Mouse (Mus musculus) urinary bladder, postnatal 14 days (tissue): ENCODE data around the gene Plxna4.

ENCODE experiments used
- DNase-seq: peaks from one replicate; pipeline ENCODE4 v3.0.0; 2021; ENCODE audit warnings: low spot score

Gene Plxna4

GRCm38 (mm10) chr6:32251674-32252073, 336.3 kb downstream of the Plxna4 start:
- no peak for DNase-seq

DNA sequence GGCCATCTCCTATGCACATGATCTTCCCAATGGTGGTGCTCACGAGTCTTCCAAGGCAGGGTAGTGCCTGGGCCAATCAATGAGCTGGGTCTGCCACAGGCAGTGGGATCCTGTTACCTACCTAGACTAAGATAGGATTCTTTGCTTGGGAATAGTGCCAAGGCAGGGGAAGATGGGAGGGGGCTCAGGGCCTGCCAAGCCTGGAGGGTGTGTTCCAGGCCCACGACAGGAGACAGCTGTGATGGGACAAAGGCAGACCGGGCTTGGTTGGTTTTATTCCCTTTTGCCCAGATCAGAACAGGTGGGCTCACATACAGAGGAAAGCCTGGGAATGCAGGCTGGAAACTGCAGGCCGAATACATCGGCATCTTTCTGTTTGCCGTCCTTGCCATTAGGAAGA, 342.0 kb downstream of the Plxna4 start:
- no peak for DNase-seq

DNA sequence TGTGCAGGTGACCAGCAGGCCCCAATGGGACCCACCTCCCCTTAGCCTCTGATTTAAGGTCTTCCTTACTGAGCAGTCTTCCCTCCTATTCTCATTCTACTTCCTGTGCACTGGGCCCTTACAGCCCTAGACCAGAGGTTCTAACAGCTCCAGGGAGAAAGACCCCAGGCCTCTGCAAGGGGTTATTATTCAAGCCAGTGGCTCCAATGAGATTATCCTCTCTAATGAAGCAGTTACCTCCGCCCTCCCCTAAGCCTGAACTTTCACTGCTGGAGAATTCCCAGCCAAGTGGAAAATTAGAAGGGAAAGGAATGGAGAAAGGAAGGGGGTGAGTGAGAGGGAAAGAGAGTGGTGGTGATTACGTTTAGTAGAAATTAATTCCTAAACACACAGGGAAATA, 345.0 kb downstream of the Plxna4 start:
- no peak for DNase-seq

DNA sequence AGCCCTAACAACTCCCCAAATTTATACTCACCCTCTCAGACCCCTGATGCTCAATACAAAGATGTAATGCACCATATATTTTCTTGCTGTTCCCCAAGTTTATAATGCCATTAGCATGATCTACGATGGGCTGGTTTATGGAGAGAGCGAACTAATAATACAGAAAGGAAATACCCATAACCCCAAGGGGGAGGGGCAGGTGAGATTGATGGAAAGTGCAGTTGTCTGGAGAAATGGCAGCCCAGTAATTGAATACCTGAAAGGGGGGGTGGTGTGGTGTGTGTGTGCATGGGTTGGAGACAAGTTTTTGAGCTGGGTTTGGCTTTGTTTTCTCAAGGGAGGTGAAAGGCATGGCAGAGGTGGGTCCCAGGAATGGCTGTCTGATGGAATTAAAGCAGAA, 356.6 kb downstream of the Plxna4 start:
- DNase-seq, result no peak

DNA sequence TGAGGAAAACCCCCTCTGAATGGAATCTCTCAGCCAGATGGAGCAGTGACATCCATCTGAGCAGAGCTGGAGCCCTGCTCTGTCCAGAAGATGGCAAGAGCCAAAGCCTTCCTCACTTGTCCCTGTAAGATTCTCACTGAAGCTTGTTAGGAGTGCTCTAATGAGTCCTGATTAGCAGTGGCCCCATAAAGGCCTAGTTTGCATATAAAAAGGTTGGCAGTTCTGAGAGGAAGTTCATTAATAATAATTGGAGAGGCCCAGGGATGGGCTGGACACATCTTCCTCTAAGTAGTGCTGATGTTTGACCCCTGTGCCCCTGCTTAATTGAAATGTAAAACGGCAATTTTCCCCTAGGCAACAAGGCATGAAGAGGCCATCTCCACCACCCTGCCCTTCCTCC, 361.4 kb downstream of the Plxna4 start:
- DNase-seq, result no peak

GRCm38 (mm10) chr6:32224007-32224703, 363.8 kb downstream of the Plxna4 start:
- no peak for DNase-seq

GRCm38 (mm10) chr6:32220765-32221164, 367.2 kb downstream of the Plxna4 start:
- no peak for DNase-seq

GRCm38 (mm10) chr6:32218544-32218943, 369.4 kb downstream of the Plxna4 start:
- no peak for DNase-seq

- no peak for DNase-seq
Measured at GRCm38 (mm10) chr6:32212439-32212838, 375.6 kb downstream of the Plxna4 start.

DNA sequence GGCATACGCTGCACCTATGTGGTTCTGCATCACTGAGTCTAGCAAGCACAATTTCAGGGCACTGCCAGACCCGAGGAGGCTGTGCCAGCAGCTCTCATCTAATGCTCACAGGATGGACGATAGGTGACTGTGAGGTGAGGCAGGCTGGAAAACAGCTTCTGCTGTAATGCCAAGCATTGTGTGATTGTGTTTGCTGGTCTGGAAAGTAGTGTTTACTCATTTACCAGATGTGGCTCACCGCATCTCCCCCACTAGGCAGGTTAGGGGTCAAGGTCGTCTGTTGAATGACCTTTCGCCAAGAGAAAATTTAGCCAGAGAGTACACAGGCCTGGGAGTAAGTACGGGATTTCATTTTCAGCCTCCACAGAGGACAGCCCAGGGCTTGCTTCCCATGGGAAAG, 377.9 kb downstream of the Plxna4 start:
- no peak for DNase-seq

DNA sequence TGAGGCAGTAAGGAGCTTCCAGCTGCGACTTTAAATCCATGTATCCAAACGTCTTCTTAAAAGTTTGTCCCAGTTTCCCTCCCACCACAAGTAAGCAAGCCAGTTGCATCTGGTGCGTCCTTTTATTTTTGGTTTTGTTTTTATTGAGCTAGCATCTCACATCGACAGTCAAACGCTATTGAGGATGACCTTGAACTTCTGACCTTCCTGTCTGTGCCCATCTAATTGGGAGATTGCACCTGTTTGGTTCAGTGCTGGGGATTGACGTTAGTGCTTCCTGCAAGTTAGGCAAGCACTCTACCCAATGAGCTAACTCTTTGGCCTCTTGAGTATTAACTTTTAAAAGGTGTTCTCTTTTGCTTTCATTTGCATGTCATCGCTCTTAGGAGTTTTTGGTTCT, 379.0 kb downstream of the Plxna4 start:
- no peak for DNase-seq

DNA sequence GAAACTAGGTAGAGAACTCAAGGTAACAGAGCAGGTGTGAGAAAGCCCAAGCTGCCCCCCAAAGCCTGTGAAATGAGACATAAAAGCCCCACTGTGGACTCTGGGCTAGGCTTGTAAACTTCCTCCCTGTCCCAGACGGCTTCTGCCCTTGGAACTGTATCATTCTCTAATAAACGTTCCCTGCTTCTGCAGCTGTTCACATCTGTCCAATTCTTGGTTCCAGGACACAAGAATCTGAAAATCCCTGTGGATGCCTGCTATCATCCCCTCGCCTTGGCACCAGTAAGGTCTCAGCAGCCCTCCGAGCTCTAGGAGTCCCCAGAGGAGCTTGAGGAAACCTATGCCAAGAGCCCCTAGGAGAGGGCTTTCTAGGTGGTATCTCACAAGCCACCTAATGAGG, 383.7 kb downstream of the Plxna4 start:
- no peak for DNase-seq

DNA sequence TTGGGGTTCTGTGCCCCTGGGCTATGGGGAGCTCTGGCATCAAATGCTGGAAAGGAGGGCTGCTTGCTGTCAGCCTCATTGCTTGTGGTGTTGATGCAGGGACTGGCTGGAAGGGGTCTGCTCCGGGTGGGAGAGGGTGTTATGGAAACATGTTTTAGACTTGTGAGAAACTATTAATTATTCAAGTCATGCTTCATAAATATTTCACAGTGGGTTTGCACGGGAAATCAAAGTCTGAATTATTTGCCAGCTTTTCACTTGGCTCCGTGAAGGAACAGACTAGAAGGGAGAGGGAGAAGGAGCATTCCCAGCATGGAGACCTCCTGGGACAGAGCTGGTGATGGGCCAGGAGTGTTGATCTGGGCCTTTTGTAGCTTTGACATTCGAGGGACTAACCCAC, 384.6 kb downstream of the Plxna4 start:
- DNase-seq, result no peak

GRCm38 (mm10) chr6:32202664-32203192, 385.3 kb downstream of the Plxna4 start:
- no peak for DNase-seq

GRCm38 (mm10) chr6:32201506-32201905, 386.5 kb downstream of the Plxna4 start:
- no peak for DNase-seq

GRCm38 (mm10) chr6:32199616-32200015, 388.4 kb downstream of the Plxna4 start:
- peak; percentile 9 for DNase-seq

DNA sequence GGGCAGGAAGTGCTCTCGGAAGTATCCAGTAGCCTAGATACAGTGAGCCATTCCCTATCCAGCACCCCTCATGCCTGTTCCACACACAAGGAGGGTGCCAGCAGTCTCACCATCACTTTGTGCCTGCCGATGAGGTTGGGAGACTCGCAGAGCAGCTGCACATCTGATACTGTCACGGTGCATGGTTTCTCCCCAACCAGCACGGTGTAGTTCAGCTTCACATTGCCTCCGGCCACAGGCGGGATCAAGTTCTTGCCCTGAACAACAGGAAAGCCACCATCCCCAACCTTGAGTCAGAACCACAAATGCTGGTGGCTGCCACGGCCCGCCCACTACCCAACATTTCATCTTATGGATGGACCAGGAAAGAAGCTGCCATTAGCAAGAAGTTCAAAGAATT, 391.1 kb downstream of the Plxna4 start:
- no peak for DNase-seq

DNA sequence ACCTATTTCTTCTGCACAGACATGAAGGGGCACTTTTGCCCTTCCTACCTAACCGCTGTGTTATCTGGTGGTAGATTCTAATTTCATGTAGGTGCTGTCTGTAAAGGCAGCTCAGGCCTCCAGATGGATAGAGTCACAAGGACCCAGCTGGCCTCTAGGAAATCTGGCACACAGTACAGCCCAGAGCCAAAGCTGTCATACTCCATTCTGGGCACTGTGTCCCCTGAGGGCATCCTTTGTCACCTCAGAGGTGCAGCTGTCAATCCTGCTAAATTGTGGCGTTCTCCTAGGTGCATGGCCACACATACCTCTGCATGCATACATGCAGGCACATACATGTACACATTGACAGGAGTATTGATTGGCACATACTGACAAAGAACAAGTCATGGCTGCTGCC, 394.9 kb downstream of the Plxna4 start:
- no peak for DNase-seq

GRCm38 (mm10) chr6:32184402-32184985, 403.5 kb downstream of the Plxna4 start:
- DNase-seq, result no peak

DNA sequence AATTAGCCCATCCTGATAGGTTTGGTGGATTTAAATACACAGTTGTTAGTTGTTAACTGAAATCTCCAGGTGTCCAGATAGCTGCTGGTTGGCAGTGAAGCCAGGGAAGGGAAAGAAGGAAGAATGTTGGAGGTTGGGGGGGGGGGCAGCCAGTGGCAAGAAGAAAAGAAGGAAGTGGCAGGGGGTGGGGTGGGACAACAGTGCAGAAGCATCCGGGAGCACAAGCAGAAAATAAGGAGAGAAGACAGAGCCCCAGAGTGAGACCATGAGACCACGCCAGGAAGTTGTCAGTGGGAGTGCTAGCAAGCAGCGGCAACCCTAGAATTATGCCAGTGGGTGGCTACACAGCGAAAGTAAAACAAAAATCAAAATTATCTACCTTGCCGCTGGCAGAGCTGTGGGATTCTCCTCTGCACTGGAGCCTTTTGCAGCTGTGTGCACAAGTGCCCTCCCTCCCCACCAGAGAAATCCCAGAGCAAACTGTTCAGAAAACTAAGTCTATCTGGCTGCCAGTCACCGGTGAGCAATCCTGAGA, 404.3 kb downstream of the Plxna4 start:
- no peak for DNase-seq

DNA sequence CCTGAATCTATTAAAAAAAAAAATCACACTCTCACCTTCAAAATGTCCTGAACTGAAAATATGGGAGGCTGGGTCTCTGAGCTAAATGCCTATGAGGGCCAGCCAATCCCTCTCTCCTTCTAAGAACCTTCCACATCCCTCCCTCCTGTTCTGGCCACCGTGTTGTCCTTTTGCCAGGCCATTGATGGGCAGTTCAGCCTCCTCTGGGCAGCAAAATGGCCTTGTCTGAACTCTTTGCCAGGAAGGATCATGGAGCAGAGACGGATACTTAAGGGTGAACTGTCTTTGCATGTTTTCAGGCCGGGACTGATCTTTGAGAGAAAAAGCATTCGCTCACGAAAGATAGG, 408.0 kb downstream of the Plxna4 start:
- no peak for DNase-seq

GRCm38 (mm10) chr6:32179346-32180011, 408.5 kb downstream of the Plxna4 start:
- DNase-seq, result no peak

- DNase-seq, result no peak
Measured at GRCm38 (mm10) chr6:32177905-32178304, 410.1 kb downstream of the Plxna4 start.
